Comparison of ENCODE assay signal across 35 mouse cellular contexts in genomic region chr14:98858801-98859200, GRCm38 (mm10).
"Had no signal": no experiment of that assay in that cellular context is flagged by ENCODE, and none has a peak within 500 bp of the region (broad histone marks: within the 10 kb centered on the region; RNA-seq: fewer than 3 reads in every experiment).

No protein-coding gene starts in this region.

- H3K36me3 ChIP-seq: heart, embryonic 12.5 days; heart, embryonic 13.5 days; heart, embryonic 15.5 days; hindbrain, embryonic 10.5 days; hindbrain, embryonic 12.5 days; hindbrain, embryonic 13.5 days; hindbrain, embryonic 15.5 days; intestine, embryonic 15.5 days; kidney, embryonic 15.5 days had no signal

- ATAC-seq: hindbrain, embryonic 16.5 days; hindbrain, postnatal 0 days; inflammation-experienced regulatory T-cells, adult 6 months; intestine, embryonic 15.5 days; intestine, embryonic 16.5 days; intestine, postnatal 0 days had no signal

- H3K27me3 ChIP-seq: heart, embryonic 12.5 days; heart, embryonic 13.5 days; heart, embryonic 15.5 days; hindbrain, embryonic 15.5 days; intestine, embryonic 15.5 days; kidney, embryonic 15.5 days had no signal

- DNase-seq: heart, postnatal 10 days; heart, postnatal 14 days; heart, postnatal 36 days; heart, postnatal 4 days; kidney, adult 11 months; kidney, adult 18-20 months; kidney, adult 2 months; kidney, adult 8-10 months; kidney, adult 9 months; kidney, postnatal 10 days; kidney, postnatal 14 days; kidney, postnatal 25 days; kidney, postnatal 36 days; kidney, postnatal 4 days; layer of hippocampus, adult 9-11 months; layer of hippocampus, postnatal 36 days had no signal

- H3K4me2 ChIP-seq: heart, embryonic 11.5 days; heart, embryonic 12.5 days; heart, embryonic 13.5 days; heart, embryonic 15.5 days; hindbrain, embryonic 12.5 days; hindbrain, embryonic 13.5 days; hindbrain, embryonic 14.5 days; hindbrain, embryonic 15.5 days; intestine, embryonic 15.5 days; kidney, embryonic 15.5 days had no signal

- H3K9ac ChIP-seq: heart, embryonic 12.5 days; heart, embryonic 13.5 days; heart, embryonic 15.5 days; hindbrain, embryonic 12.5 days; hindbrain, embryonic 13.5 days; hindbrain, embryonic 14.5 days; hindbrain, embryonic 15.5 days; intestine, embryonic 15.5 days; kidney, embryonic 15.5 days had no signal

- H3K9me3 ChIP-seq: heart, embryonic 12.5 days; heart, embryonic 13.5 days; heart, embryonic 15.5 days; hindbrain, embryonic 10.5 days; hindbrain, embryonic 12.5 days; hindbrain, embryonic 13.5 days; hindbrain, embryonic 15.5 days; intestine, embryonic 15.5 days; kidney, embryonic 15.5 days had no signal

- H3K4me1 ChIP-seq: heart, embryonic 12.5 days; heart, embryonic 13.5 days; heart, embryonic 15.5 days; hindbrain, embryonic 12.5 days; hindbrain, embryonic 13.5 days; hindbrain, embryonic 15.5 days; intestine, embryonic 15.5 days had no signal

- H3K27ac ChIP-seq: heart, embryonic 13.5 days; heart, embryonic 15.5 days; hindbrain, embryonic 10.5 days; hindbrain, embryonic 12.5 days; hindbrain, embryonic 13.5 days; hindbrain, embryonic 14.5 days; hindbrain, embryonic 15.5 days; hindbrain, postnatal 0 days; intestine, embryonic 15.5 days; kidney, embryonic 15.5 days; kidney, postnatal 0 days; layer of hippocampus, adult 2 months; left cerebral cortex, adult 2 months had no signal

- H3K4me3 ChIP-seq: heart, embryonic 12.5 days; heart, embryonic 13.5 days; heart, embryonic 15.5 days; hindbrain, embryonic 10.5 days; hindbrain, embryonic 12.5 days; hindbrain, embryonic 13.5 days; hindbrain, embryonic 15.5 days; intestine, embryonic 15.5 days; kidney, embryonic 15.5 days; layer of hippocampus, adult 2 months; left cerebral cortex, adult 2 months had no signal
